8 mouse cellular contexts compared by ENCODE assay signal in genomic region chr16:18498996-18499395, GRCm38 (mm10). TPM values are rescaled to one million over a fixed set of nuclear protein-coding genes. Genes with fewer than 3 reads are reported as not detected.
DNase-seq lines count a peak whose midpoint lies in the region; ATAC-seq and TF ChIP-seq lines count a peak whose summit lies in the region.

No protein-coding gene starts in this region.

- no peak; the same call in 1 of the 2 replicates for ATAC-seq in neural tube, embryonic 11.5 days (ENCODE audit: insufficient read depth, low FRiP score, low TSS enrichment)
- peak; percentile 38 for ATAC-seq in heart, embryonic 16.5 days (replicated peaks; ENCODE audit: extremely low read depth, insufficient read depth, low FRiP score)
- peak; percentile 47 for ATAC-seq in liver, embryonic 12.5 days

- DNase-seq in adrenal gland, adult 18-20 months (ENCODE audit: low spot score in 2 of 2), result peak; percentile 29 to 38
- no peak for DNase-seq in adrenal gland, adult 2 months
- no peak for DNase-seq in neural tube, embryonic 11.5 days (ENCODE audit: low spot score)
- DNase-seq in neural tube, embryonic 10.5 days (ENCODE audit: extremely low spot score, low spot score), result no peak
- no peak for DNase-seq in spleen, postnatal 14 days (ENCODE audit: low spot score in 2 of 2)

- peak overlapping the region; percentile 70 for H3K4me3 ChIP-seq in neural tube, embryonic 11.5 days (ENCODE audit: low read depth, low read length)
- H3K4me3 ChIP-seq in heart, embryonic 16.5 days (ENCODE audit: low read length), result peak overlapping the region; percentile 94
- peak overlapping the region; percentile 84 for H3K4me3 ChIP-seq in liver, embryonic 12.5 days
- peak overlapping the region; percentile 65 for H3K4me3 ChIP-seq in olfactory bulb, adult 2 months (ENCODE audit: insufficient read depth, low read depth, low read length)

- H3K4me2 ChIP-seq in neural tube, embryonic 11.5 days (ENCODE audit: low read depth), result peak overlapping the region; percentile 93
- H3K4me2 ChIP-seq in heart, embryonic 16.5 days (ENCODE audit: low read depth, low read length), result peak overlapping the region; percentile 98
- H3K4me2 ChIP-seq in liver, embryonic 12.5 days, result peak overlapping the region; percentile 98

- under 1% methylated on average over 24 of the region's 24 CpGs for WGBS in neural tube, embryonic 11.5 days
- 1% methylated on average over 24 of the region's 24 CpGs for WGBS in heart, embryonic 16.5 days
- WGBS in liver, embryonic 12.5 days (ENCODE audit: insufficient replicate concordance), result under 1% methylated on average over 24 of the region's 24 CpGs
- under 1% methylated on average over 24 of the region's 24 CpGs for WGBS in olfactory bulb, adult 2 months

- no peak for TF ChIP-seq POLR2A in olfactory bulb, adult 2 months (IDR thresholded peaks at IDR 0.05; ENCODE audit: insufficient read depth, low read depth, low read length)

- H3K9ac ChIP-seq in neural tube, embryonic 11.5 days (ENCODE audit: low read length), result peak overlapping the region; percentile 79
- H3K9ac ChIP-seq in heart, embryonic 16.5 days (ENCODE audit: low read length), result peak overlapping the region; percentile 94
- H3K9ac ChIP-seq in liver, embryonic 12.5 days, result peak overlapping the region; percentile 93

- TF ChIP-seq CTCF in olfactory bulb, adult 2 months (IDR thresholded peaks at IDR 0.05; ENCODE audit: insufficient read depth, low read depth, low read length), result no peak

- peaks cover 4% of the 10 kb centered on the region; the same call in 1 of the 2 replicates for H3K36me3 ChIP-seq in neural tube, embryonic 11.5 days (ENCODE audit: control insufficient read depth, insufficient read depth, low read length)
- H3K36me3 ChIP-seq in heart, embryonic 16.5 days (ENCODE audit: control insufficient read depth, insufficient read depth), result peaks cover 12% of the 10 kb centered on the region; the same call in 1 of the 2 replicates
- H3K36me3 ChIP-seq in liver, embryonic 12.5 days, result peaks cover 31% of the 10 kb centered on the region

- H3K27ac ChIP-seq in neural tube, embryonic 11.5 days (ENCODE audit: low read depth, low read length), result no peak overlapping the region
- H3K27ac ChIP-seq in heart, embryonic 16.5 days (ENCODE audit: low read length), result peak overlapping the region; percentile 67
- peak overlapping the region; percentile 88; the same call in 1 of the 2 replicates for H3K27ac ChIP-seq in liver, embryonic 12.5 days
- H3K27ac ChIP-seq in olfactory bulb, adult 2 months (ENCODE audit: insufficient read depth, low read depth, low read length), result 0 out of 2 replicates have a peak overlapping the region, but pooled peaks have one; percentile 6

- H3K4me1 ChIP-seq in neural tube, embryonic 11.5 days (ENCODE audit: control insufficient read depth, insufficient read depth, low read length), result peaks cover 11% of the 10 kb centered on the region
- H3K4me1 ChIP-seq in heart, embryonic 16.5 days (ENCODE audit: control insufficient read depth, insufficient read depth, low read length), result peaks cover 12% of the 10 kb centered on the region
- H3K4me1 ChIP-seq in liver, embryonic 12.5 days, result peaks cover 28% of the 10 kb centered on the region
- peaks cover 11% of the 10 kb centered on the region; the same call in 1 of the 2 replicates for H3K4me1 ChIP-seq in olfactory bulb, adult 2 months (ENCODE audit: control insufficient read depth, insufficient read depth, low read length)

- no peaks in the 10 kb centered on the region for H3K27me3 ChIP-seq in neural tube, embryonic 11.5 days (ENCODE audit: control insufficient read depth, insufficient read depth, low read length)
- no peaks in the 10 kb centered on the region for H3K27me3 ChIP-seq in heart, embryonic 16.5 days (ENCODE audit: control insufficient read depth, insufficient read depth, low read length)
- H3K27me3 ChIP-seq in liver, embryonic 12.5 days (replicated peaks), result no peaks in the 10 kb centered on the region

- no peaks in the 10 kb centered on the region for H3K9me3 ChIP-seq in neural tube, embryonic 11.5 days (ENCODE audit: control insufficient read depth, low read length)
- no peaks in the 10 kb centered on the region for H3K9me3 ChIP-seq in heart, embryonic 16.5 days (replicated peaks; ENCODE audit: control insufficient read depth, low read length)
- H3K9me3 ChIP-seq in liver, embryonic 12.5 days (replicated peaks), result no peaks in the 10 kb centered on the region

RNA-seq across cellular contexts. Expression of gene Rtl10, which starts 0.3 kb away (rescaled TPM):
- total RNA-seq in adrenal gland, adult 18-20 months (2021), result 1 to 10 TPM; 5.1 to 6.7 TPM
- total RNA-seq in adrenal gland, adult 2 months (2021), result 1 to 10 TPM; 4.4 to 5.8 TPM
- 6.4 and 8.3 TPM in 2 replicates for polyA plus RNA-seq in adrenal gland, adult 2 months (2012; rRNA removed)
- polyA plus RNA-seq in neural tube, embryonic 11.5 days (2014; fragmentation: Nextera tagmentation; extraction: Ambion mirVana), result 1.7 and 2.4 TPM in 2 replicates
- polyA plus RNA-seq in heart, embryonic 16.5 days (2015; fragmentation: Nextera tagmentation; extraction: Ambion mirVana), result 2.0 and 2.7 TPM in 2 replicates
- 1.3 and 1.7 TPM in 2 replicates for polyA plus RNA-seq in liver, embryonic 12.5 days (2016; fragmentation: Nextera tagmentation; extraction: Ambion mirVana)
- polyA plus RNA-seq in olfactory bulb, adult 2 months (2012; ENCODE audit: insufficient read depth, insufficient read length, low replicate concordance, missing spikeins), result not detected in 2 replicates

RNA-seq across cellular contexts. Expression of gene Gnb1l, which starts 0.5 kb away (rescaled TPM):
- 1 to 10 TPM; 4.0 to 5.4 TPM for total RNA-seq in adrenal gland, adult 18-20 months (2021)
- total RNA-seq in adrenal gland, adult 2 months (2021), result 1 to 10 TPM; 4.4 to 7.8 TPM
- polyA plus RNA-seq in adrenal gland, adult 2 months (2012; rRNA removed), result 10.5 and 15.5 TPM in 2 replicates
- 11.5 and 13.3 TPM in 2 replicates for polyA plus RNA-seq in neural tube, embryonic 11.5 days (2014; fragmentation: Nextera tagmentation; extraction: Ambion mirVana)
- polyA plus RNA-seq in heart, embryonic 16.5 days (2015; fragmentation: Nextera tagmentation; extraction: Ambion mirVana), result 12.7 TPM in 2 replicates
- 14.0 and 15.0 TPM in 2 replicates for polyA plus RNA-seq in liver, embryonic 12.5 days (2016; fragmentation: Nextera tagmentation; extraction: Ambion mirVana)
- not detected in 2 replicates for polyA plus RNA-seq in olfactory bulb, adult 2 months (2012; ENCODE audit: insufficient read depth, insufficient read length, low replicate concordance, missing spikeins)

Comparison
In these comparisons a context has a peak if more than half of its experiments do, and no peak if none do; other contexts are left out.
1. DNase-seq: peak in adrenal gland, adult 18-20 months (2 of 2); none in adrenal gland, adult 2 months (single experiment), neural tube, embryonic 11.5 days (single experiment), neural tube, embryonic 10.5 days (single experiment) and spleen, postnatal 14 days (0 of 2).
2. RNA of gene Gnb1l, which starts 0.5 kb away (polyA plus RNA-seq): 10.5 to 15.5 TPM in adrenal gland, adult 2 months, 14.0 to 15.0 TPM in liver, embryonic 12.5 days, 11.5 to 13.3 TPM in neural tube, embryonic 11.5 days and 12.7 TPM in heart, embryonic 16.5 days; not detected in olfactory bulb, adult 2 months; every median in the first group is over 10 times any median in the second.
3. Peak in every context shown above with its lines, with median percentiles within 50 percentile points of each other: H3K4me2 ChIP-seq, H3K4me3 ChIP-seq and H3K9ac ChIP-seq.